Comparison of ENCODE assay signal across 8 mouse cellular contexts in the genomic region with DNA sequence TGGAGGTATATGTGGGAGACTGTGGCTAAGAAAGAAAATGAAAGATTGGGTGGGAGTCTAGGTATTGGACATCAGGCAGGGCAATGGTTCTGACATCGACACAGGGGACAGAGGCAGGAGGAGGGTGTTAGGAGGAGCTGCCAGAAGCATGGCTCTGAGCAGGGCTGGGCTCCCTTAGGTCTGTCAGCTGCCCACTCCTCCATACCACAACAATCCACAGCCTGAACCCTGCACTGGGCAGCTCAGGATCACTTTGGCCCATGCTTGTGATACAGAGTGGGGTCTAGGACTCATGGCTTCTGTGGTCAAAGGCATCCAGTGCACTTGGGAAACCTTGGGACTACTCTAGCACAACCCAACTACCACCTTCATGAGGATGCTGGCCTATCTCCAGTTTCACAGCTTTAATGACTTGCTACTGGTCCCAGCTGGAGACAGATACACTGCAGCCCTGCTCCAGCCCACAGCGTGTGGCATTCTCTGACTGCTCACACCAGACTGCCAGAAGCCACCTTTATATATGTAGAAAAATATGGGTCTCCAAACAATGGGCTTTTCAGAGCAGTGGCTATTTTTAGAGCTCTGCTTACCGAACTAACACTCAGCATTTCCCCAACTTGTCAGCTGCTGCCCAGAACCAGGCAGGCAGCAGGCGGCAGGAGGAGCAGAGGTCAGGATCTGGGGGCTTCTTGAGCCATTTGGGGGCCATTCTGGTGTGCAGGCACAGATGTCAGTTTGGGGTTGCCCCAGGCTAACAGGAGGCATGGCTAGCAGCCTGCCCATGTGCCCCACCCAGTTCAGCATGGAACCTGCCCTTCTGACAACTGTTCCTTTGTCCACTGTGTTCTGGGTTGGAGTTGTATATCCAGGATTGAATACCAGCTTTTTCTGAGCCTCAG.
DNase-seq lines count a peak whose midpoint lies in the region; ATAC-seq and TF ChIP-seq lines count a peak whose summit lies in the region.

No protein-coding gene starts in this region.

- H3K27me3 ChIP-seq in kidney, embryonic 14.5 days (ENCODE audit: control insufficient read depth, insufficient read depth, low read length): no peaks in the 10 kb centered on the region
- H3K27me3 ChIP-seq in midbrain, embryonic 10.5 days (ENCODE audit: low read depth, poor library complexity, severe bottlenecking): no peaks in the 10 kb centered on the region

- no peak overlapping the region for H3K4me3 ChIP-seq in kidney, embryonic 14.5 days (ENCODE audit: low read length)
- H3K4me3 ChIP-seq in midbrain, embryonic 10.5 days: no peak overlapping the region

- no peak for ATAC-seq in kidney, embryonic 14.5 days (ENCODE audit: low FRiP score, low TSS enrichment)

- TF ChIP-seq POLR2A in brain, embryonic 14.5 days (IDR thresholded peaks at IDR 0.05; ENCODE audit: borderline replicate concordance, extremely low read depth, insufficient read depth, insufficient read length, poor library complexity, severe bottlenecking): no peak

- peaks cover 15% of the 10 kb centered on the region for H3K4me1 ChIP-seq in kidney, embryonic 14.5 days (ENCODE audit: control insufficient read depth, insufficient read depth, low read length)
- peaks cover 83% of the 10 kb centered on the region for H3K4me1 ChIP-seq in midbrain, embryonic 10.5 days

- WGBS in kidney, embryonic 14.5 days: 32% methylated on average over 4 of the region's 4 CpGs
- WGBS in midbrain, embryonic 10.5 days: 58% methylated on average over 4 of the region's 4 CpGs

- H3K9me3 ChIP-seq in kidney, embryonic 14.5 days (ENCODE audit: control insufficient read depth, low read length): no peaks in the 10 kb centered on the region
- no peaks in the 10 kb centered on the region for H3K9me3 ChIP-seq in midbrain, embryonic 10.5 days (replicated peaks)

- no peak overlapping the region for H3K9ac ChIP-seq in kidney, embryonic 14.5 days (ENCODE audit: low read depth, low read length)

- no peaks in the 10 kb centered on the region for H3K36me3 ChIP-seq in kidney, embryonic 14.5 days (ENCODE audit: control insufficient read depth, insufficient read depth, low read length)
- no peaks in the 10 kb centered on the region for H3K36me3 ChIP-seq in midbrain, embryonic 10.5 days

- no peak overlapping the region for H3K4me2 ChIP-seq in kidney, embryonic 14.5 days (replicated peaks; ENCODE audit: low read depth, low read length)

- peak overlapping the region; percentile 48; the same call in 1 of the 2 replicates for H3K27ac ChIP-seq in kidney, embryonic 14.5 days (ENCODE audit: low read depth, low read length)
- peak overlapping the region; percentile 77 for H3K27ac ChIP-seq in midbrain, embryonic 10.5 days (replicated peaks)

- TF ChIP-seq CTCF in brain, embryonic 14.5 days (IDR thresholded peaks at IDR 0.05; ENCODE audit: borderline replicate concordance, extremely low read depth, insufficient read depth, insufficient read length): no peak

- no peak for DNase-seq in kidney, postnatal 4 days
- DNase-seq in brain, embryonic 14.5 days (ENCODE audit: low read depth): peak; percentile 77
- peak; percentile 45 for DNase-seq in forelimb bud, embryonic 11.5 days (ENCODE audit: low read depth, low spot score)
- DNase-seq in midbrain, embryonic 10.5 days (ENCODE audit: low spot score): no peak
- no peak for DNase-seq in gastrocnemius, adult 8-10 months (ENCODE audit: low spot score in 2 of 2)
- no peak for DNase-seq in cerebellum, adult 9-11 months
- no peak for DNase-seq in urinary bladder, postnatal 14 days (ENCODE audit: low spot score)

Comparison
In these comparisons a context has a peak if more than half of its experiments do, and no peak if none do; other contexts are left out.
1. DNase-seq: peak in brain, embryonic 14.5 days (single experiment) and forelimb bud, embryonic 11.5 days (single experiment); none in kidney, postnatal 4 days (0 of 2), midbrain, embryonic 10.5 days (single experiment), gastrocnemius, adult 8-10 months (0 of 2), cerebellum, adult 9-11 months (single experiment) and urinary bladder, postnatal 14 days (single experiment).